In genomic region chr8:71374616-71375206, GRCm38 (mm10) we compare ENCODE assay signal across 11 mouse cellular contexts. TPM values are rescaled to one million over a fixed set of nuclear protein-coding genes. Genes with fewer than 3 reads are reported as not detected.
A peak's percentile ranks its signal among the peaks of the same experiment; 100 is the strongest.
DNase-seq lines count a peak whose midpoint lies in the region; ATAC-seq and TF ChIP-seq lines count a peak whose summit lies in the region.
"Had no signal": no experiment of that assay in that cellular context is flagged by ENCODE, and none has a peak within 500 bp of the region (broad histone marks: within the 10 kb centered on the region; RNA-seq: fewer than 3 reads in every experiment).

No protein-coding gene starts in this region.

- no peak for TF ChIP-seq POLR2A in cerebellum, adult 2 months (IDR thresholded peaks at IDR 0.05; ENCODE audit: borderline replicate concordance, insufficient read depth, low read length)

- no peak for TF ChIP-seq CTCF in cerebellum, adult 2 months (IDR thresholded peaks at IDR 0.05; ENCODE audit: borderline replicate concordance, insufficient read depth, low read depth, low read length)
- TF ChIP-seq CTCF in intestine, postnatal 0 days (IDR thresholded peaks at IDR 0.05; ENCODE audit: low read depth): no peak
- no peak for TF ChIP-seq CTCF in liver, postnatal 0 days (IDR thresholded peaks at IDR 0.05; ENCODE audit: low read depth)

- TF ChIP-seq EP300 in liver, postnatal 0 days (IDR thresholded peaks at IDR 0.05; ENCODE audit: low read depth): no peak

- no peak overlapping the region for H3K9ac ChIP-seq in intestine, postnatal 0 days (ENCODE audit: low read depth, low read length)
- H3K9ac ChIP-seq in liver, postnatal 0 days (replicated peaks): no peak overlapping the region
- H3K9ac ChIP-seq: stomach, embryonic 15.5 days had no signal

- no peak overlapping the region for H3K4me3 ChIP-seq in cerebellum, adult 2 months (replicated peaks; ENCODE audit: insufficient read depth, low read depth, low read length)
- no peak overlapping the region for H3K4me3 ChIP-seq in intestine, postnatal 0 days (ENCODE audit: low read depth, low read length)
- H3K4me3 ChIP-seq in liver, postnatal 0 days (ENCODE audit: low read depth, low read length): no peak overlapping the region

- ATAC-seq in intestine, postnatal 0 days: no peak
- ATAC-seq in liver, postnatal 0 days: no peak

- no peaks in the 10 kb centered on the region for H3K9me3 ChIP-seq in intestine, postnatal 0 days (ENCODE audit: control insufficient read depth)
- no peaks in the 10 kb centered on the region for H3K9me3 ChIP-seq in liver, postnatal 0 days (ENCODE audit: low read length)
- H3K9me3 ChIP-seq: embryonic facial prominence, embryonic 10.5 days; stomach, embryonic 15.5 days had no signal

- peak overlapping the region; percentile 26; the same call in 1 of the 2 replicates for H3K27ac ChIP-seq in cerebellum, adult 2 months (ENCODE audit: insufficient read depth, low read length)
- H3K27ac ChIP-seq in intestine, postnatal 0 days (ENCODE audit: low read depth, low read length): 0 out of 2 replicates have a peak overlapping the region, but pooled peaks have one; percentile 17
- H3K27ac ChIP-seq in liver, postnatal 0 days (ENCODE audit: low read depth): no peak overlapping the region
- H3K27ac ChIP-seq: embryonic facial prominence, embryonic 10.5 days; stomach, embryonic 15.5 days had no signal

- peaks cover 42% of the 10 kb centered on the region for H3K36me3 ChIP-seq in intestine, postnatal 0 days (ENCODE audit: control insufficient read depth, insufficient read depth)
- peaks cover 32% of the 10 kb centered on the region for H3K36me3 ChIP-seq in liver, postnatal 0 days (replicated peaks; ENCODE audit: insufficient read depth, low read length)

- WGBS in cerebellum, adult 2 months: 70% methylated on average over 17 of the region's 17 CpGs
- 77% methylated on average over 17 of the region's 17 CpGs for WGBS in intestine, postnatal 0 days
- 73% methylated on average over 17 of the region's 17 CpGs for WGBS in liver, postnatal 0 days (ENCODE audit: insufficient replicate concordance)

- H3K27me3 ChIP-seq in cerebellum, adult 2 months (ENCODE audit: control insufficient read depth, insufficient read depth, low read length): no peaks in the 10 kb centered on the region
- H3K27me3 ChIP-seq in intestine, postnatal 0 days (replicated peaks; ENCODE audit: control insufficient read depth, insufficient read depth, low read length): no peaks in the 10 kb centered on the region
- H3K27me3 ChIP-seq in liver, postnatal 0 days (ENCODE audit: insufficient read depth, low read length): no peaks in the 10 kb centered on the region; the same call in 1 of the 2 replicates
- H3K27me3 ChIP-seq: stomach, embryonic 15.5 days had no signal

- peaks cover 20% of the 10 kb centered on the region for H3K4me1 ChIP-seq in cerebellum, adult 2 months (ENCODE audit: control insufficient read depth, insufficient read depth, low read length)
- H3K4me1 ChIP-seq in intestine, postnatal 0 days (replicated peaks; ENCODE audit: control insufficient read depth, insufficient read depth, low read length): peaks cover 19% of the 10 kb centered on the region; the same call in 1 of the 2 replicates
- peaks cover 33% of the 10 kb centered on the region for H3K4me1 ChIP-seq in liver, postnatal 0 days (ENCODE audit: insufficient read depth)

- H3K4me2 ChIP-seq in intestine, postnatal 0 days (replicated peaks; ENCODE audit: low read depth): no peak overlapping the region
- H3K4me2 ChIP-seq in liver, postnatal 0 days (ENCODE audit: low read depth, low read length): no peak overlapping the region

- peak in 1 of 2 experiments; percentile 31 for DNase-seq in cerebellum, adult 2 months
- DNase-seq in cerebellum, postnatal 4 days (ENCODE audit: low spot score in 2 of 2): no peak
- peak; percentile 63 for DNase-seq in lung, postnatal 10 days
- no peak for DNase-seq in lung, postnatal 25 days (ENCODE audit: low spot score)
- DNase-seq in liver, postnatal 0 days: peak; percentile 40
- DNase-seq in c-Kit-positive CD71-positive TER-119-positive erythroid progenitor cells, embryonic 14.5 days (ENCODE audit: low spot score): no peak
- no peak for DNase-seq in layer of hippocampus, adult 8-10 months (ENCODE audit: low spot score in 2 of 2)

RNA-seq across cellular contexts. Expression of gene Ocel1, which starts 3.6 kb away (rescaled TPM):
- polyA plus RNA-seq in cerebellum, adult 2 months (2012; rRNA removed): 7.3 and 8.0 TPM in 2 replicates
- polyA plus RNA-seq in intestine, postnatal 0 days (2015; fragmentation: Nextera tagmentation; extraction: Ambion mirVana): 20.0 and 20.5 TPM in 2 replicates
- 5.3 and 5.9 TPM in 2 replicates for polyA plus RNA-seq in liver, postnatal 0 days (2015; fragmentation: Nextera tagmentation; extraction: Ambion mirVana)
- 10 to 100 TPM; 10.3 to 15.9 (median 14.1) TPM for total RNA-seq in layer of hippocampus, adult 8-10 months (2022)

RNA-seq across cellular contexts. Expression of gene Nr2f6, which starts 7.0 kb away (rescaled TPM):
- polyA plus RNA-seq in cerebellum, adult 2 months (2012; rRNA removed): 53.0 and 59.8 TPM in 2 replicates
- polyA plus RNA-seq in intestine, postnatal 0 days (2015; fragmentation: Nextera tagmentation; extraction: Ambion mirVana): 58.3 and 58.5 TPM in 2 replicates
- 38.0 and 46.6 TPM in 2 replicates for polyA plus RNA-seq in liver, postnatal 0 days (2015; fragmentation: Nextera tagmentation; extraction: Ambion mirVana)
- total RNA-seq in layer of hippocampus, adult 8-10 months (2022): 10 to 100 TPM; 38.7 to 46.1 (median 41.2) TPM

RNA-seq across cellular contexts. Expression of gene Use1, which starts 8.1 kb away (rescaled TPM):
- 199 and 204 TPM in 2 replicates for polyA plus RNA-seq in cerebellum, adult 2 months (2012; rRNA removed)
- 98.4 and 106 TPM in 2 replicates for polyA plus RNA-seq in intestine, postnatal 0 days (2015; fragmentation: Nextera tagmentation; extraction: Ambion mirVana)
- polyA plus RNA-seq in liver, postnatal 0 days (2015; fragmentation: Nextera tagmentation; extraction: Ambion mirVana): 62.8 and 64.6 TPM in 2 replicates
- 100 to 1,000 TPM in 3 of 4 experiments, 10 to 100 TPM in 1; 98.8 to 130 (median 117) TPM for total RNA-seq in layer of hippocampus, adult 8-10 months (2022)

RNA-seq across cellular contexts. Expression of gene Ushbp1, which starts 20.9 kb away (rescaled TPM):
- polyA plus RNA-seq in cerebellum, adult 2 months (2012; rRNA removed): 9.5 and 9.7 TPM in 2 replicates
- 4.1 and 4.9 TPM in 2 replicates for polyA plus RNA-seq in intestine, postnatal 0 days (2015; fragmentation: Nextera tagmentation; extraction: Ambion mirVana)
- 4.6 and 5.6 TPM in 2 replicates for polyA plus RNA-seq in liver, postnatal 0 days (2015; fragmentation: Nextera tagmentation; extraction: Ambion mirVana)
- 1 to 10 TPM; 3.5 to 4.9 (median 4.1) TPM for total RNA-seq in layer of hippocampus, adult 8-10 months (2022)
- total RNA-seq: neutrophil, adult 5-6 weeks had no signal

RNA-seq across cellular contexts. Expression of gene Babam1, which starts 21.9 kb away (rescaled TPM):
- polyA plus RNA-seq in cerebellum, adult 2 months (2012; rRNA removed): 163 and 179 TPM in 2 replicates
- 66.8 and 68.6 TPM in 2 replicates for polyA plus RNA-seq in intestine, postnatal 0 days (2015; fragmentation: Nextera tagmentation; extraction: Ambion mirVana)
- polyA plus RNA-seq in liver, postnatal 0 days (2015; fragmentation: Nextera tagmentation; extraction: Ambion mirVana): 40.0 and 40.7 TPM in 2 replicates
- 100 to 1,000 TPM in 3 of 4 experiments, 10 to 100 TPM in 1; 95.9 to 110 (median 108) TPM for total RNA-seq in layer of hippocampus, adult 8-10 months (2022)

Comparison
In these comparisons a context has a peak if more than half of its experiments do, and no peak if none do; other contexts are left out.
1. DNase-seq: peak in lung, postnatal 10 days (single experiment) and liver, postnatal 0 days (single experiment); none in cerebellum, postnatal 4 days (0 of 2), lung, postnatal 25 days (single experiment), c-Kit-positive CD71-positive TER-119-positive erythroid progenitor cells, embryonic 14.5 days (single experiment) and layer of hippocampus, adult 8-10 months (0 of 2).